Mouse (Mus musculus): ENCODE results near the gene Omt2b. TPM values are rescaled to one million over a fixed set of nuclear protein-coding genes. Genes with fewer than 3 reads are reported as not detected.

The Omt2b gene
- total RNA-seq, 2 experiments from 2014 or later = not detected

- ATAC-seq (replicated peaks; ENCODE audit: low FRiP score, low TSS enrichment, poor library complexity, severe bottlenecking) = no peak
Measured at GRCm38 (mm10) chr9:78374885-78375389, 47.5 kb downstream of the Omt2b start.

DNA sequence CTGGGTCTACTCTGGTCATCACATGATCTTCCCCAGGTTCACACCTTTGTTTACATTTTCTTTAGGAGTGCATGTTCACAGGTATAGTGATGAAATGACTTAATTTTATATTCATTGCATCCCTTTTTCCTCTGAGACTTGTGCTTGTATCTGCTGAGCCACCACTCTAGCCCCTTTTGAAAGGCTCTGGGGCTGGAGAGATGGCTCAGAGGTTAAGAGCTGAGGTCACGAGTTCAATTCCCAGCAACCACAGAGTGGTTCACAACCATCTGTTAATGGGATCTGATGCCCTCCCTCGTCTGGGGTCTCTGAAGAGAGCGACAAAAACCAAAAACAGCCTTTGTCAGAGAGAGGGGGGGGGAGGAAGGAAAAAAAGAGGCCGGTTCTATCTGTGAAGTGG lies 48.1 kb downstream of the Omt2b start:
- no peak for ATAC-seq (replicated peaks; ENCODE audit: low FRiP score, low TSS enrichment, poor library complexity, severe bottlenecking)

GRCm38 (mm10) chr9:78377546-78377945 lies 50.2 kb downstream of the Omt2b start:
- ATAC-seq (replicated peaks; ENCODE audit: low FRiP score, low TSS enrichment, poor library complexity, severe bottlenecking) = no peak

DNA sequence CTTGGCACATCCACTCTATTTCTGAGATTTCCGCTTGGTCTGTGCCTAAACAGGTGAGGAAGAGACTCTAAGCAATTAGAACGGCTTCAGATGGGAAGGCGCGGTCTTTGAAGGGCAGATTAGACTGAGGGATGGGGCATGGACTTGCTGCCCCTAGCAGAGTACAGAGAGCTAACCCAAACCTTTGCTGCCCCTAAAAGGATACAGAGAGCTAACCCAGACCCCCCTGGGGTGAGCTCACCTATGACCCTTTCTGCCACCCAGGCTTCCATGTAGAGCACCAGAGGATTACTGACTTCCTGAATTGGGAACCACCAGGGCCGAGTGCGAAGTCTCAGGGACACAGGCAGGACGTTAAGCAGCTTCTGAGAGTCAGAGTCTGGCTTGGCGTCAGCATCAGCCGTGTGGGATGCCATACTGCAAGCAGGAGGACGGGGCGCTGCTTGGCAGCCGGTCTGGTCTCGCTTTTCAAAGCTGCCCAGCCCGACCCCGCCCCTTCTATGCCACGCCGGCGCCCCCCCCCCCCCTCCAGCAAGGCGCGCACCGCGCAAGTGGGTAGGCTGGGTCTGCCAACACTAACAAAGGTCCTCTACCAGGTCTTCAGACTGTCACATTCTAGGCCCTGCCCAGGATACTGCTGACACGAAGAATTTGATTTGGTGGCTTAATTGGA lies 50.9 kb downstream of the Omt2b start, which contains the start of gene Ooep:
TSS of gene Ooep (minus strand) at position 613 of the 673 bp plus-strand sequence.
- ATAC-seq (replicated peaks; ENCODE audit: low FRiP score, low TSS enrichment, poor library complexity, severe bottlenecking) = peak; percentile 41; the same call in 1 of the 2 replicates

Other genes starting within 250 kb of the Omt2b start
- gene Fbxo9, start 218.5 kb upstream of the Omt2b start, total RNA-seq (2014; fragmentation: Nextera tagmentation) = 72.9 and 109 TPM in 2 replicates
- 69.2 and 112 TPM in 2 replicates for gene Fbxo9, start 218.5 kb upstream of the Omt2b start, total RNA-seq (2017)
- gene Ick, start 218.4 kb upstream of the Omt2b start, total RNA-seq (2014; fragmentation: Nextera tagmentation) = 18.1 and 22.3 TPM in 2 replicates
- 15.4 and 17.1 TPM in 2 replicates for gene Ick, start 218.4 kb upstream of the Omt2b start, total RNA-seq (2017)
- 6.5 and 8.4 TPM in 2 replicates for gene Gsta4, start 144.8 kb upstream of the Omt2b start, total RNA-seq (2014; fragmentation: Nextera tagmentation)
- gene Gsta4, start 144.8 kb upstream of the Omt2b start, total RNA-seq (2017) = 11.5 and 13.0 TPM in 2 replicates
- gene Gsta1, start 96.9 kb upstream of the Omt2b start, total RNA-seq (2014; fragmentation: Nextera tagmentation) = not detected in 2 replicates
- gene Gsta1, start 96.9 kb upstream of the Omt2b start, total RNA-seq (2017) = not detected in 2 replicates
- gene Gm3776, start 70.5 kb upstream of the Omt2b start, total RNA-seq (2014; fragmentation: Nextera tagmentation) = not detected in 2 replicates
- not detected in 2 replicates for gene Gm3776, start 70.5 kb upstream of the Omt2b start, total RNA-seq (2017)
- not detected in 2 replicates for gene Gm10639, start 37.7 kb upstream of the Omt2b start, total RNA-seq (2014; fragmentation: Nextera tagmentation)
- not detected in 2 replicates for gene Gm10639, start 37.7 kb upstream of the Omt2b start, total RNA-seq (2017)
- gene Omt2a, start 12.8 kb upstream of the Omt2b start, total RNA-seq (2014; fragmentation: Nextera tagmentation) = not detected in 2 replicates
- gene Omt2a, start 12.8 kb upstream of the Omt2b start, total RNA-seq (2017) = not detected in 2 replicates
- not detected in 2 replicates for gene Gsta2, start 28.2 kb downstream of the Omt2b start, total RNA-seq (2014; fragmentation: Nextera tagmentation)
- gene Gsta2, start 28.2 kb downstream of the Omt2b start, total RNA-seq (2017) = not detected in 2 replicates
- gene Dppa5a, start 40.6 kb downstream of the Omt2b start, total RNA-seq (2014; fragmentation: Nextera tagmentation) = not detected in 2 replicates
- gene Dppa5a, start 40.6 kb downstream of the Omt2b start, total RNA-seq (2017) = not detected in 2 replicates
- not detected in 2 replicates for gene Ooep, start 51.1 kb downstream of the Omt2b start, total RNA-seq (2014; fragmentation: Nextera tagmentation)
- gene Ooep, start 51.1 kb downstream of the Omt2b start, total RNA-seq (2017) = not detected in 2 replicates
- gene Ddx43, start 68.2 kb downstream of the Omt2b start, total RNA-seq (2014; fragmentation: Nextera tagmentation) = not detected in 2 replicates
- not detected in 2 replicates for gene Ddx43, start 68.2 kb downstream of the Omt2b start, total RNA-seq (2017)
- 7.4 and 7.5 TPM in 2 replicates for gene Cgas, start 115.6 kb downstream of the Omt2b start, total RNA-seq (2014; fragmentation: Nextera tagmentation)
- gene Cgas, start 115.6 kb downstream of the Omt2b start, total RNA-seq (2017) = 6.9 and 8.9 TPM in 2 replicates
- 30.2 and 38.8 TPM in 2 replicates for gene Mto1, start 120.6 kb downstream of the Omt2b start, total RNA-seq (2014; fragmentation: Nextera tagmentation)
- gene Mto1, start 120.6 kb downstream of the Omt2b start, total RNA-seq (2017) = 45.1 and 55.7 TPM in 2 replicates
- not detected in 2 replicates for gene Gm17324, start 121.2 kb downstream of the Omt2b start, total RNA-seq (2014; fragmentation: Nextera tagmentation)
- 0.65 TPM in 1 of 2 replicates, not detected in the other for gene Gm17324, start 121.2 kb downstream of the Omt2b start, total RNA-seq (2017)
- gene Eef1a1, start 161.6 kb downstream of the Omt2b start, total RNA-seq (2014; fragmentation: Nextera tagmentation) = 11,779 and 12,959 TPM in 2 replicates
- gene Eef1a1, start 161.6 kb downstream of the Omt2b start, total RNA-seq (2017) = 14,853 and 18,691 TPM in 2 replicates

Measured in megakaryocyte-erythroid progenitor cell, adult 5-6 weeks (primary cell).